Mouse (Mus musculus): ENCODE measurements around the gene Dnaja4. TPM values are rescaled to one million over a fixed set of nuclear protein-coding genes. Genes with fewer than 3 reads are reported as not detected.

The Dnaja4 gene
- total RNA-seq, 4 experiments from 2014 or later = 39.8 to 61.1 (median 47.2) TPM

DNA sequence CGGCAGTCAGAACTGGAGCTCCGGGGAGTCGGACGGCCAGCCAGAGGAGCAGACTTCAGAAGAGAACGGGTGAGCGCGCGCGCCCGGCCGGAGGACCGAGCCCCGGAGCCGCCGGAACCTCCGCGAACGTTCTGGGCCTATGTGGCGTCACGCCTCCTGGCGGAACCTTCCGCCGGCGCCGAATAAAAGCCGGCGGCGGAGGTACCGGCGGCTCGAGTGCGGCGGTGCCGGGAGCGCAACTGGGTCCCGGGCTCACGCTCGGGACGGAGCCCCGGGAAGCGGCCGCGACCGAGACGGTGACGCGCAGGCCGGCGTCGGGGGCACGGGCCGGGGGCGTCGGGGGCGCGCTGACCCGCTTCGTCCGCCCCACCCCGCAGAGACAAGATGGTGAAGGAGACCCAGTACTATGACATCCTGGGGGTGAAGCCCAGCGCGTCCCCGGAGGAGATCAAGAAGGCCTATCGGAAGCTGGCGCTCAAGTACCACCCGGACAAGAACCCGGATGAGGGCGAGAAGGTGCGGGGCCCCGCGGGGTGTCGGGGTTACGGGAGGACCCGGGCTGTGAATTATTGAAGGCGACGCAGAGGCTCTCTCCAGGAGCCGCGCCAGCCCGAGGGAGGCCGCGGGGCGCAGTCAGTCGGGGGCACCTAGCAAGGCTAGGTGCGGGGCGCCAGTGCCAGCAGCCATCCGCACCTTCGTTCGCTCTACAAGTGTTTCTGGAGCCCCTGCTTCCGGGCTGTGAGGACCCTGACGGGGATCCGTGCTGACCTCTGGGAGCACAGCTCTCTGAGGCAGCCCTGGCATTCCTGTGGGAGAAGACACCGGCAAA, 886 bp downstream of the Dnaja4 start:
- peak; percentile 61 to 75 for DNase-seq (ENCODE audit: low spot score in 2 of 2)

DNA sequence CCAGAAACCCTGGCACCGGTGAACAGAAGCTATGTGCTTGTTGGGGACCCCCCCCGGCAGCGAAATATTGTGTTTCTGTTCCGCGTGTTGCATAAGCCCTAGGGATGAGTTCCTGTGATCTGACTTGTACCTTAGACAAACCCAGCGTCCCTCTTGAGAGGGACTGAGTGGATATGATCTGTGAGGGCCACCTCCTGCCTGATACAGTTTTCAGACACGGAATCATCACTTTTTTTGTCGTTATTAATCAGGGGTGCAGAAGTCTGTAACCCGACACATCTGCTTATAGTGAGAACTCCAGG, 1.5 kb downstream of the Dnaja4 start:
- DNase-seq (ENCODE audit: low spot score in 2 of 2) = no peak

DNA sequence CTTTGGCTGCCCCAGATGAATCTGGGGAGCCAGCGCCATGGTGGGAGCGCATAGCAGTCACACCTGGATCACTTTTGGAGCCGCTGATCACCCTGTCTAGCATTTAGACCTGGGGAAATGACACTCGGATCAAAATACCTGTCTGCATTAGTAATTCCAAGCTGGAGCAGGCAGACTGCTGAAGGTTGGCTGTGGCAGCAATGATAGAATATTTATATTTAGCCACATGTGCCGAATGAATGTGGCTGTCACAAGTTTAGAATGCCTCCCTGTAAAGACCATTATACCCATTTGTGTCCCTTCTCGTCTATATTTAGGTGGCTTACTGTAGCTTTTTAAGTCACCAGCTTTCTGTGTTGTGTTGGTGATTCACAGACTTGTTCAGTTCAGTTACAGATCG, 2.1 kb downstream of the Dnaja4 start:
- DNase-seq (ENCODE audit: low spot score in 2 of 2) = no peak

DNA sequence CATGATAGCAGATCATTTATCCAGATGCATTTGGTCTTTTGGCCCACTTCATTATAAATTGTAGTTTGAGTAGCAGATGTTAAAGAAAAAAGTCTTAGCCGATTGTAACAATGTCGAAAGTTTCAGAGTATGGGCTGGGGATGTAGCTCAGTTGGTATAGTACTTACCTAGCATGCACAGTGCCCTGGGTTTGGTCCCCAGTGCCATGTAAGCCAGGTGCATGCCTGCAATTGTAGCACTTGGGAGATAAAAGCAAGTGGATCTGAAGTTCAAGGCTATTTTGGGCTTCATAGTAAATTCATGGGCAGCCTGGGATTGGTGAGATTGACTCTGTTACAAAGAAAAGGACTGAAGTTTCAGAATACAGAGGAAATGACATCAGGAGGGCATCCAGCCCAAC, 3.9 kb downstream of the Dnaja4 start:
- DNase-seq (ENCODE audit: low spot score in 2 of 2) = no peak

DNA sequence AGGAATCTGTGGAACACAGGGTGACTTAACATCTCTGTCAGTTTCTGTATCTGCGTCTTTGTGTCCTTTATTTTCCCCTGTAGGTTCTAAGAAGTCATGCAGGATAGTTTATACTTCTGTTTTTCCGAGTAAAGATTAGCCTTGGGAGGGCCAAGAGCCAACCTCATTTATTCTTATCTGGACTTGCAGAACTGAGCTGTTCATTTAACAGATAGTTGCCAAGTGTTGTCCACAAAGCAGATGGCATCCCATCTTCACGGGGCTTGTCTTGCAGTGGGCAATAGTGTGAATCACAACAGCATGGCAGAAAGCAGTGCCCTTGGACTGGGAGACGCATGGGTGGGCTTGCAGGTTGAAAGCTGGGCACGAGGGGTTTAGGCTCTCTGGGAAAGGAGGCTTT, 5.7 kb downstream of the Dnaja4 start:
- no peak for DNase-seq (ENCODE audit: low spot score in 2 of 2)

DNA sequence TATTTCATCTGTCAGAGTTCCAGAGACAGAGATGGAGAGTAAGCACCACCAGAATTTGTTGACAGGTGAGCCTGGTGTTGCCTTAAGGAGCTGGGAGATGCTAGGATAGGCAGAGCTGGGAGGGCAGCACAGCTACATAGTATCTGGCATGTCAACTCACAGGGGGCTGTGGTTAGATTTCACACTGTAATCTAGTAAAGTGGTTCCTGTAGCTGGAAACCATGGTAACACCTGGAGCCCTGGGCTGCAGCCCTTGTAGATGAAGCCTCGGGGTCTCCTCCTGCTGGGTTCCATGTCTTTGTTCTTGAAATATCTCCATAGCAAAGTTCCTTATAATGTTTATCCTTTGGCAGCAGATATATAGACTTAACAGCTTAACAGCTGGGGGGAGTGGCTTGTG, 6.9 kb downstream of the Dnaja4 start:
- no peak for DNase-seq (ENCODE audit: low spot score in 2 of 2)

DNA sequence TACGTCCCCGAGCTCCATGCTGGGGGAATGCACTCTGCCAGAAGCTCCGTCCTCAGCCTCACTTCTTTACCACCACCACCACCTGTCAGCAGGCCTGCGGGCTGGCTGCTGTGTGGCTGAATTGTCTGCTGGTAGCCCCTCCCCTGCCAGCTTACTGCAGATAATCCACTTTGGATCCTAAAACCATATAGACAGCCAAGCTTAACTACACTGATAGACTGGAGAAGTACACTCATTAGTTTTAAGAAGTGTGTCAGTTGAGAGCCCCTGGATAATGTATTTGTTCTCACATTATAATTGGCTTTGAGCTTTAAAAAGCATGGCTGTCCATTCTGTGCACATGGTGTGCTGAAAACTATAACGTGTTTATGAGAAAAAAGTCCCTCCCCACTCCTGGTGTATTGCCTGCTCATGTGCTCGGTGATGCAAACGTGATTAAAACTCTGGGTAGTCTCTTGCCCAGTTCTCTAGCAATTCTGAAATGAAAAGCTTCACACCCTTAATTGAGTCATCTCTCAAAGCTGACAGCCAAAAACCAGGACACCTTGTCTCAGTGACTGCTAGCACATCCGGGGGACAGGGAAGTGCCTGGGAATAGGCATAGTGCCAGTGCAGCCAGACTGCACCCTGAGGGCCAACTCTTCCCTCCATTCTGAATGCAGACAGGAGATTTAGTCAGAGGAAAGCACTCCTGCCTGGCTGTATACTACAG, 8.8 kb downstream of the Dnaja4 start:
- DNase-seq (ENCODE audit: low spot score in 2 of 2) = no peak

DNA sequence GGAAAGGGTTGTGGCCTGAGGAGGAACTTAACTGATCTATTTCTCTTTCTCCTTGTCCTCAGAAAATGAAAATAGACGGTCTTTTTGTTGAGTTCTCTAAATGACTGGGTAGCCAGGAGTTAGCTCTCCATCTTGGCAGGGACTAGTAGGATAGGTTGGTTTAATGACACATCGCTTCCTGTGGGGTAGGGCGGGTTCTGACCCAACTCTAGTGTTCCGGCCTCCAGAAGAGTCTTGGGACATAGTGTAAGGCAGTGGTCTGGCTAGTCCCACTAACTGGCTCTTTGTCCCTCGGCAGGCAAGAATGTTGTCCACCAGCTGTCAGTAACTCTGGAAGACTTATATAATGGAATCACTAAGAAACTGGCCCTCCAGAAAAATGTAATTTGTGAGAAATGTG, 9.4 kb downstream of the Dnaja4 start:
- no peak for DNase-seq (ENCODE audit: low spot score in 2 of 2)

DNA sequence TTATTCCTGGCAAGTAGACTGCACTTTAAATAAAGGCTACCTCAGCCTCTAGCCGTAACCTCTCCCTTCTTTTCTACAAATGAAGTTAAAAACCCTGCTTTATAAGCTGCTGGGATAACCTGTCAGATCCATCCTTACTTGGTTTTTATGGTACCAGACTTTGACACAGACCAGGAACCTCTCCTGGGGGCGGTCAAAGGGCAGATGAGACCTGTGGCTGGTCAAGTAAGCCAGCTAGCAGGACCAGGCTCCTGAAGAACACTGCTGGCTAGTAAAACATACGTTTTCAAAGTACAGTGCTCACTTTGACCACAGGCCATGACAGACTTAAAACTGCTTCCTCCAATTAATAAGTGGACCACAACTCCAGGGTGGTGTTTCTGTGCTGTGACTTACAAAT, 17.1 kb downstream of the Dnaja4 start:
- no peak for DNase-seq (ENCODE audit: low spot score in 2 of 2)

DNA sequence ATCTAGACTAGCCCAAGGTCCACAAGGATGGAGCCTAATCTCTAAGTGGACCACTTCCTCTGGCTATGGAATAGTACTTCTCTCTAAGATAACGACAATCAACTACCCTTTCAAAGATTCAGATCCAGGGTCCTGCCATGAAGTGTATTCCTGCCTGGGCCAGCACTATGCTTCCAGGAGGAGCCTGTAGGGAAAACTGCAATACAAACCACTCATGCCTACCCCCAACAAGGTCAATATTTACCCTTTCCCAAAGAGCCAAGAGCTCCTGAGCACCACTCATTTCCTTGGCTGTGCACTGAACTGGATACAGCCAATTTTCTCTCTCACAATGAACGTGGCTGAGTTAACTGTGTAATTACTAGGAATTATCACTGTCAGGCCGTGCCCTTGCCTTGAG, 18.9 kb downstream of the Dnaja4 start:
- DNase-seq (ENCODE audit: low spot score in 2 of 2) = no peak

DNA sequence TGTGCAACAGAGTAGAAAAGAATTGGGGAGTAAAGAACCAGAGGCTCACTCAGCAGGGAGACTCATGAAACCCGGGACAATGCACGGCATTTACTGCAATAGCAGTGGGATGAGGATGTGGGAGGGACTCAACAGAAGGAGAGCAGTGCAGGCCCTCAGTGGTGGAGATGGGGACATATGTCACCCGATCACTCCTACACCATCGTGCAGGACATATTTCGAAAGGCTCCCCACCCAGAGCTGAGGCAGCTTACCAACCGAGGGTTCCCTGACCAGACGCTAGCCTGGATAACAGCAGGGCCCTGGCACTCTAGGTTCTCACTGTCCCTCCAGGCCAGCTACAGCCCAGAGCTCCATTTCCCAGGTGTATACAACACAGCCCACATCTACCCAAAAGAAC, 23.5 kb downstream of the Dnaja4 start:
- DNase-seq (ENCODE audit: low spot score in 2 of 2) = peak; percentile 52 to 54

DNA sequence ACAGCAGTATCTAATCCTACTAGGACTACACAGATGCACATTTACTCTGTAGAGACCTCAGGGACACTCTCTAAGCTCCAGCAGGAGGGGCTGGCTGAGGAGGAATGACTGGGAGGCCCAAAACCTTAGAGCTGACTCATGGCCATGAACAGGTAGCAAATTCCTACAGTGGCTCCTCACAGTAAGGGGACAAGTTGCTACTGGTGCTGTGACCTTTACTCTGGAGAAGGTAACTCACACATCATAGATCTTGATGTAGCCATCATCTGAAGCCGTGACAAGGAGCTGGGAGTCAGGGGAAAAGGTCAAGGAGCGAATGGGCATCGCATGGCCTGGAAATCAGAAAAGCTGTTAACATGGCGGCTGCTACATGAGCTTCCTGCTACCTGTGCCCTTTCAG, 23.9 kb downstream of the Dnaja4 start:
- no peak for DNase-seq (ENCODE audit: low spot score in 2 of 2)

DNA sequence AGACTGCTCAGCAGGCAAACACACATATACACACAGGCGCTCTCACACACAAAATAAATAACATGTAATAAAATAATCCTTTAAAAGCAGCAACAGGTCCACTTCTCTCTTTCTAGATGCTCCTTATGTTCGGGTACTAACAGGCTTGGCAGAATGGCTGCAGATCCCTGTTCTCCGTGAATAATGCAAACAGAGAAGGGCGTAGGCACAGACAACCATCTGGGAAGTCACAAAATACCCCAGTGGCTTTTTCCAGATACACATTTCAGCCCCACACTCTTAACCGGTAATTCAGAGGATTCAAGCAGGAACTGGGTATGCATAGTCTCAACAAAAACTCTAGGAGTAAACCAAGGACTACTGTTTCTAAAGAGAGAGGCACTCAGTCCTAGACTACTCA, 27.6 kb downstream of the Dnaja4 start:
- no peak for DNase-seq (ENCODE audit: low spot score in 2 of 2)

DNA sequence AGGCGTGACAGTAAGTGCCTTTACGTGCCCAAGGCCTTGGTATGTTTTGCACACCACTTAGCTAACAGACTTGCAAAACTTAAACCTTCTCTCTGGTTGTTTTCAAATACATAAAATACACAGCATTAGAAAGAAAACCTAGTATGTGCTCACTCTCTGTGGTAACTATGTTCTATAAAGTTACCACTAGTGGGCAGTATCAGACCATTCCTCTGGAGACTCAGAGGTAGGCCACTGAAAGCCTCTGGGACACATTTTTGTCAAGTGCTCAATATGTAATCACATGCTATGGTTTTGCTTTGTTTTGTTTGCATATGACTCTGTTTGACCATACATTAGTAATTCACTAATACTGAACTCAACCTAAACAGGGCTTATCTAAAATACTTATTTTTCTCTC, 33.4 kb downstream of the Dnaja4 start:
- no peak for DNase-seq (ENCODE audit: low spot score in 2 of 2)

DNA sequence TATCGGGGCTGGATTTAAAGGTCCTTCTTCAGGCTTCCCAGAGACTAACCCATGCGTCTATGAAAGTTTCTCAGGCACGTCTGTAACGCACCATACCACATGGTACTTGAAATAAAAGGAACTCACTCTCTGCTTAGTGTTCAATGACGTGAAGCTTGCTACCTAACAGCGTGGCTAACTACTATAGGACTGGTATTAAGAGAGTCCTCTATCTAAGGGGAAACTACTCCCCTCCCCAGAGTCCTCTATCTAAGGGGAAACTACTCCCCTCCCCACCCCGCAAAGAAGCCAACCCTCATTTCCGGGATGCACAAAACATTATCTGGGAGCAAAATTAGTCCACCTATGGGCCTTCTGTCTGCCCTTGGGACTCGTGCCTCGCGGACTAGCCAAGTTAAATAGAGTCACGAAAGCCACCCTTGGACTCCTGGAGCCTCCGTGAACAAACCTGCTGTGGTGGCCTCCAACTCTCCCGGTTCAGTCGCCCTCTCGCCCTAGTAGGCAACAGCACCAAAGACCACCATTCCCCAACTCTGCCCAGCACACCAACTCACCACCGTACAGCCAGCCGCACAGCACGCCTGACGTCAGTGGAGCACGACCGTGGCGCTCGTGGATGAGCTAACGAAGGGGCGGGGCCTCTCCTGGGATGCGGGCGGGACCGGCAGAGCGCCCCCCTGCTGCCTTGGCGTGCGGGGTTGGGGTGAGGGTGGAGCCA, 35.4 kb downstream of the Dnaja4 start, which contains the start of gene Wdr61:
Wdr61 (minus strand) TSS at position 599 of the 718 bp plus-strand sequence.
- DNase-seq (ENCODE audit: low spot score in 2 of 2) = peak; percentile 94 to 96

DNA sequence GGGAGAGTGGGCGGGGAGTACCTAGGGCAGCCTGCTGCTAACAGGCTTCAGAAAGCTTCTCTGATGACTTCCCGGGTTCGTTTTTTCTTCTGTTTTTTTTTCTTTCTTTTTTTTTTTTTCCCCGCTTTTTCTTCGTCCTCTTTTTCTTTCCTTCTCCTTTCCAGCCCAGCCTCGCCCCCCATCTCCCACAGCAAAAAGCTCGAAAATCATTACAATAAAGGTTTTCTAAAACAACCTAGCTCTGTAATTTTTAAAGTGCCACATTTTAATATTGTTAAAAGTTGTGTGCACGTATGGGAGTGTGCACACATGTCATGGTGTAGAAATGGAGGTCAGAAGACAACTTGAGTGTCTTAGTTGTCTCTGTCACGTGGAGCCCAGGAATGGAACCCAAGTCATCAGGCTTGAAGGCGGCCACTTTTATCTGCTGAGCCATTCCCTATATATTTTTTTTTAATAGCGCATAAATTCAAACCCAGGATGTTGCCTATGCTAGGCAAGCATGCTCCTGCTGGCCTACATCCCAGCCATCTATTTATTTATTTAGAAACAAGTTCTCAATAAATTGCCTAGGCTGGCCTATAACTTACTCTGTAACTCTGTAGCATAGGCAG, 36.1 kb downstream of the Dnaja4 start:
- no peak for DNase-seq (ENCODE audit: low spot score in 2 of 2)

DNA sequence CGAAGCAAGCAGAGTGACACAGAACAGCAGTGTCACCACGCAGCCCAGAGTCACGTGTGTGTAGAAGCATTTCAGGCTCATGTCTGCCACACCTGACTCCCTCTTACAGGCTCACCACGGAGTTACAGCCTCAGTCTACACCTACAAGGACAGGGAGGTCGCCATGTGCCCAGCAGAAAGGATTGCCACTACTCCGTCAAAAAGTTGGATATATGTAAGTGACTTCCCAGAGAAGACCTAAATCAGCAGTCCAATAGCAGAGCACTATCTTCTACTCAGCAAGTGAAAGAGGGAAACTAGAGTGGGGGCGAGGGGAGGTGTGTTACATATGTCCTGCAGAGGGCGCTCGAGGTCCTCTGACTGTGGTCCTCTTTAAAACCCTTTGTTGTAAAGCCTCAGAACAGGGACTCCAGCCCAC, 37.6 kb downstream of the Dnaja4 start:
- DNase-seq (ENCODE audit: low spot score in 2 of 2) = peak in 1 of 2 experiments; percentile 35

DNA sequence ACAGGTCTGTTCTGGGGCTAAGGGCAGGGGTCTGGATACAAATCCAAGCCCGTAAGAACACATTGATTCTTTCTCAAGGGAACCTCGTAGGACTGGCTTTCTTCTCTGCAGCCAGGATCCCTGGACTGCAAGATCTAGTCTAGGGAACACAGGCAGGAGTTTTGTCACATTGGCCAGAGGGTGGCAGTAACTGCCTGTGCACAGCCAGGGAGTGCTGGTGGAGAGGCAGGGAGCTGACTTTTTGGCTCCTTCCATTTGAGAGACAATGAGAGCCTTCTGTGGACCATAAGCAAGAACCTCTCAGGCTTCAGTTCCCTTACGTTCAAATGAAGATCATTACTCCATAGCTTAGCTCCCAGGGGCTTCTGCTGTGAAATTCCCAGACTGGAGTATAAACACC, 39.7 kb downstream of the Dnaja4 start:
- peak; percentile 39 to 53 for DNase-seq (ENCODE audit: low spot score in 2 of 2)

DNA sequence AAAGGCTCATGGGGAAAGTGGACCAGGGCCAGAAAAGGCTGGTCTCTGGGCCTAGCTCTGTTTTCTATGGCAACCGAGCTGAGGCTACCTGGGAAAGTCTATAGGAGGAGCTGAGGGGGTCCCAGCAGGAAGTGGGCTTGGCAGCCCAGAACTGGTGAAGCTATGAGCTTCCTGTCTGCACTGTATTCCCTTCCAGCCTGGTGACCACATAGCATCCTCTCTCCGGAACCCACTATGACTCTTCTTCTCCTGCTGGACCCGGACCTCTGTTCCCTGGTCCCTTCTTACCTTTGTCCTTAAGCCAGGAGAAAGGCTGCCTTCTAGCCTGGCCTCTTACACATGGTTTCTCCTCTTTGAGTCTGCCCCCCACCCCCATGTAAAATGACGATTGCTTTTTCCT, 45.2 kb downstream of the Dnaja4 start:
- DNase-seq (ENCODE audit: low spot score in 2 of 2) = no peak

DNA sequence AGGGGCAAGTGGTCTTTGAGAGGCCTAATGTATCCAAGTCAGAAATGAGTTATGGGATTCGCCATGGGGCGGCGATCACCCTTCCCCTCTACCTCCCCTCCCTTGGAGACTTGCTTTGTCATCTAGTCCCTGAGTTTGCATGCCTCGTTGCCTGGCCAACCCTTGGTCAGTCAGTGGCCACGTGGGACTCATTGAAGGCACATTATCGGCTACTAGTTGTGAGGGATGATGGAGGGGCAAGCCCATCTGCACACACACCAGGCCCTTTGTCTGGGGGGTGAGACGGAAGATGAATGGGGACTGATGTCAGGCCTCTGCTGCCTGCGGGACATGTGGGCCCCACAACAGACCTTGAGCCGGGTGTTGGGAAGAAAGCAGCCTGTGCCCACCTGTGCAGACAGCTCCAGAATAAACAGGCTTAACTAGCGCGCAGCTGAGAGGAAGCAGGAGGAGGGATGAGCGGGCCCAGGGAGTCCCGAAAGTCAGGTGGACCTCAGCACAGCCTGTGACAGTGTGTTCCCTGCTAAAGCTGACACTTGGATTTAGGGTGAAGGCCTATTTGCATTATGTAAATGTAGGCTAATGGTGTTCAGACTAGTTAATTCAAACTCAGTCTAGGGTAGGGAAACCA, 47.2 kb downstream of the Dnaja4 start:
- no peak for DNase-seq (ENCODE audit: low spot score in 2 of 2)

DNA sequence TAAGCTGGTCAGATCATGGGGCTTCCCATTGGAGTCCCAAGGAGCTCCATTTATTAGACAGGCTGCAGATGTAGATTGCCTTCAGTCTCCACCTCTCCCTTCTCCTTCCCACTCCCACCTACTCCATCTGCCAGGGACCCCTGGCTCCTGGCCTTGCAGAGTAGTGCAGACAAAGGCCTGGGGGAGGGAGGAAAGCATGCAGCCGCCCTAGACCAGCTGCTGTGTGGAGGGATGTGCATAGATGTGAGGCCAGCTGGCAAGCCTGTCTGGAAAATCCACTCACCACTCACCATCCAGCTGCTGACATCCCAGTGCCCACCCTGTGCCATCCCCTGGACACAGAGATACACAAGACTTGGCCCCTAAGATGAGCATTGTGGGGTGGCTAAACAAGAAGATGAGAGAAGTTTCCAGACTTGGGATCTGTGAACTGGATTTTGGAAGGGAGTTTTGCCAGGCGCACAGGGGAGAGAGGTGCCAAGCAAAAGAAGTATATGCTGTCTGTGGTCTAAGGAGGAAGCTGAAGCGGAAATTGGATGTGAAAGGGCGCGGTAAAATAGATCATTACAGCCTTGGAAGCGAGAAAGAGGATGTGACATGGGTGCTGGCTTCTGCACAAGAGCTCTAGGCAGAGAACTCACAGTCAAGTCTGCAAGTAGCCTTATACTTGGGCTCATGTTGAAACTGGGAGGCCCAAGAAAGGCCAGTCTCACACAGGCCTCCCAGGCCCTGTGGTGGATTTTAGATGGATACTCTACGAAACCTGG, 51.7 kb downstream of the Dnaja4 start:
- DNase-seq (ENCODE audit: low spot score in 2 of 2) = no peak
